Mouse (Mus musculus) c-Kit-positive CD71-negative TER-119-negative erythroid progenitor cells, embryonic 14.5 days (primary cell): ENCODE measurements around the gene Fadd.

Experiments used
- DNase-seq: peaks from one replicate; pipeline ENCODE4 v3.0.0-alpha.2; 2013; ENCODE audit warnings: low read depth

Gene Fadd

DNA sequence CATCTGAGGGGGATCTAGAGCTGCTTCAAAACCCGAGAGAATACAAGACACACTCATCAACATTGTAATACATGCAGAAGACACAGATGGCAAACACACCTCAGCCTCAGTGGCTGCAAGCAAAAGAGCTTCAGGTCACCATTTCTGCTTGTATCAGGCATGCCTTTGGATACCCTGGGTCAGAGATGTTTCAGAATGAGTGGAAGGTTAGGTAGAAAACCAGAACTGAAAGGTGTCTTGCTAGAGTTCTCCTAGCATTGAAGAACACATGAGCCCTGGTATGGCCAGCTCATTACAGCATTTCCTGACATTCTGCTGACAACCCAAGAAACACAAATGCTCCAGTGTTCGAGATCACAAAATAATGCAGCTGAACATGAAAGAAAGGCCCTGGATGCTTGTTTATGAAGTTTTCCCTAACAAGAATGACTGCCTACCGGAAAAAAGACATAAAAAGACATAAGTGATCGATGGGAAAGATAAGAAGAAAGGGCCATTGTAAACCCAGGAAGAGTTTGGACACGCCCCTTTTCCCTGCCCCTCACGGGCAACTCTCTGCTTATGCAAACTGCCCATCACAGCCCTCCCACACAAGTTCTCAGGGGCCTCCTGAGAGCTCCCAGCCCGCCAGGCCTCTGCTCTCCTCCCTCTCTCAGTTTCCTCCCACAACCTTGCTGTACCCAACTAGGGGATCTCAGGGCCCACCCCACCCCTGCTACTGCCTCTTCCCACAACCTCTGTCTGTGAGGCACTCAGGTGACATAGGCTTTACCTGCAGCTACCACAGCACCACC lies 50.5 kb downstream of the Fadd start:
- no peak for DNase-seq

- DNase-seq = no peak
Observed at GRCm38 (mm10) chr7:144529851-144530250, 52.4 kb downstream of the Fadd start.

DNA sequence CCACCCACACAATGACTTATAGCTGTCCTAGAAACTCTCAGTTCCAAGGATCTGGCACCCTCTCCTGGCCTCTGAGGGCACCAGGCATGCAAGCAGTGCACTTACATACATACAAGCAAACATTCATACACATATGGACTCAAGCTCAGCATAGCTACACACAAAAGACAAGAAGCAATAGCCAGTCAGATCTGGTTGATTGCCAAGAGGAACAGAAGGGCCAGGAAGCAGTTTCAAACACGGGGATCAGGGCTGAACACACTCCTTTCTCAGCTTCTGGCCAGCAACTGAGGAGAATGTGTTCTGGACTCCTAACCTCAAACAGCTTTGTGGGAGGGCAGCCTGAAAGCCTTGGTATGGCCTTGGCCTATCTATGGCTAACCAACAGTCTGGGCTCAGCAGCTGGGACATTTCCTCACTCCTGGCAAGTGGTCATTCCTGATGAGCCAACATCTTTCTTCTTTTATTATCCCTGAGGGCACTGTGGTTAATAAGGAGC lies 54.5 kb downstream of the Fadd start:
- no peak for DNase-seq
